Mouse (Mus musculus): Measurements from ENCODE around the gene Stx1b.

GRCm38 (mm10) chr7:127778350-127778749 is 46.0 kb downstream of the Stx1b start:
- no peak for TF ChIP-seq POLR2A (IDR thresholded peaks at IDR 0.05; ENCODE audit: borderline replicate concordance, extremely low read depth, insufficient read depth, insufficient read length, poor library complexity, severe bottlenecking)
- TF ChIP-seq CTCF (IDR thresholded peaks at IDR 0.05; ENCODE audit: borderline replicate concordance, extremely low read depth, insufficient read depth, insufficient read length) = no peak

All from brain, embryonic 14.5 days (tissue).